ENCODE assay signal across 7 mouse cellular contexts in genomic region chr2:101172806-101173205, GRCm38 (mm10).
A peak's percentile ranks its signal among the peaks of the same experiment; 100 is the strongest.
DNase-seq lines count a peak whose midpoint lies in the region; ATAC-seq and TF ChIP-seq lines count a peak whose summit lies in the region.

No protein-coding gene starts in this region.

- peaks cover 19% of the 10 kb centered on the region; the same call in 1 of the 2 replicates for H3K4me1 ChIP-seq in midbrain, embryonic 12.5 days
- H3K4me1 ChIP-seq in thymus, adult 2 months (replicated peaks; ENCODE audit: control insufficient read depth, insufficient read depth, low read length) = no peaks in the 10 kb centered on the region

- H3K4me2 ChIP-seq in midbrain, embryonic 12.5 days (replicated peaks) = no peak overlapping the region

- no peak overlapping the region for H3K27ac ChIP-seq in midbrain, embryonic 12.5 days (replicated peaks)
- H3K27ac ChIP-seq in thymus, adult 2 months (ENCODE audit: control insufficient read depth, insufficient read depth, low read length) = no peak overlapping the region

- H3K27me3 ChIP-seq in midbrain, embryonic 12.5 days = peaks cover 10% of the 10 kb centered on the region
- H3K27me3 ChIP-seq in thymus, adult 2 months (ENCODE audit: control insufficient read depth, insufficient read depth, low read length) = no peaks in the 10 kb centered on the region

- 13% methylated on average over 6 of the region's 6 CpGs for WGBS in midbrain, embryonic 12.5 days
- 72% methylated on average over 6 of the region's 6 CpGs for WGBS in thymus, adult 2 months

- no peak for TF ChIP-seq CTCF in thymus, adult 2 months (IDR thresholded peaks at IDR 0.05; ENCODE audit: borderline replicate concordance, control insufficient read depth, extremely low read depth, insufficient read depth, low read length, poor library complexity)

- H3K4me3 ChIP-seq in midbrain, embryonic 12.5 days = no peak overlapping the region
- no peak overlapping the region for H3K4me3 ChIP-seq in thymus, adult 2 months (ENCODE audit: control insufficient read depth, insufficient read depth, low read length)

- no peak for TF ChIP-seq POLR2A in thymus, adult 2 months (IDR thresholded peaks at IDR 0.05; ENCODE audit: control insufficient read depth, extremely low read depth, insufficient read depth, low read length, poor library complexity)

- DNase-seq in brain, adult 2 months (ENCODE audit: low read depth, low spot score) = peak; percentile 73
- DNase-seq in brain, embryonic 18.5 days (ENCODE audit: low read depth, low spot score) = peak; percentile 28
- DNase-seq in frontal cortex, postnatal 36 days (ENCODE audit: low spot score in 2 of 2) = peak; percentile 28 to 71
- DNase-seq in gastrocnemius, adult 18-20 months (ENCODE audit: low spot score) = no peak
- no peak for DNase-seq in adrenal gland, adult (ENCODE audit: inconsistent age in 2 of 2, low spot score in 1 of 2)
- DNase-seq in thymus, adult 2 months = no peak

- H3K9ac ChIP-seq in midbrain, embryonic 12.5 days (replicated peaks) = no peak overlapping the region

- H3K9me3 ChIP-seq in midbrain, embryonic 12.5 days = no peaks in the 10 kb centered on the region

- no peaks in the 10 kb centered on the region for H3K36me3 ChIP-seq in midbrain, embryonic 12.5 days
- H3K36me3 ChIP-seq in thymus, adult 2 months (ENCODE audit: control insufficient read depth, insufficient read depth, low read length) = no peaks in the 10 kb centered on the region

- peak; percentile 93 for ATAC-seq in midbrain, embryonic 12.5 days (ENCODE audit: low FRiP score, low read depth)

Comparison
In these comparisons a context has a peak if more than half of its experiments do, and no peak if none do; other contexts are left out.
1. DNase-seq: peak in brain, adult 2 months (single experiment), brain, embryonic 18.5 days (single experiment) and frontal cortex, postnatal 36 days (2 of 2); none in gastrocnemius, adult 18-20 months (single experiment), adrenal gland, adult (0 of 2) and thymus, adult 2 months (single experiment).